Mouse (Mus musculus) heart, embryonic 12.5 days (tissue): ENCODE results near the gene Rpsa. TPM values are rescaled to one million over a fixed set of nuclear protein-coding genes. Genes with fewer than 3 reads are reported as not detected.

Source experiments
- ATAC-seq: fragments of 200-750 bp; cut with Nextera tagmentation; 2 replicates; pipeline ENCODE4 v1.8.0; 2017; ENCODE audit warnings: moderate TSS enrichment, moderate library complexity; ENCODE audit not compliant: insufficient number of reproducible peaks, low FRiP score
- H3K27ac ChIP-seq: fragments of 300-500 bp; sonication (generic); 2 replicates; pipeline ENCODE4 v1.5.1; 2016; ENCODE audit warnings: mild to moderate bottlenecking, moderate library complexity; ENCODE audit not compliant: poor library complexity, severe bottlenecking
- H3K27me3 ChIP-seq: fragments of 300-500 bp; sonication (generic); replicated peaks from 2 replicates; pipeline ENCODE4 v1.6.1; 2016; ENCODE audit warnings: mild to moderate bottlenecking, moderate library complexity
- H3K36me3 ChIP-seq: fragments of 300-500 bp; sonication (generic); 2 replicates; pipeline ENCODE4 v1.6.1; 2016; ENCODE audit warnings: mild to moderate bottlenecking, moderate library complexity
- H3K4me1 ChIP-seq: fragments of 300-500 bp; sonication (generic); replicated peaks from 2 replicates; pipeline ENCODE4 v1.6.1; 2016; ENCODE audit warnings: mild to moderate bottlenecking
- H3K4me2 ChIP-seq: fragments of 300-500 bp; sonication (generic); 2 replicates; pipeline ENCODE4 v1.6.1; 2016; ENCODE audit warnings: mild to moderate bottlenecking, moderate library complexity
- H3K4me3 ChIP-seq: fragments of 300-500 bp; sonication (generic); 2 replicates; pipeline ENCODE4 v1.5.1; 2016; ENCODE audit warnings: mild to moderate bottlenecking
- H3K9ac ChIP-seq: fragments of 300-500 bp; sonication (generic); 2 replicates; pipeline ENCODE4 v1.6.1; 2016; ENCODE audit warnings: mild to moderate bottlenecking, moderate library complexity
- H3K9me3 ChIP-seq: fragments of 300-500 bp; sonication (generic); replicated peaks from 2 replicates; pipeline ENCODE4 v1.6.1; 2016; ENCODE audit warnings: mild to moderate bottlenecking, moderate library complexity
- WGBS: fragments of 180-500 bp; shearing (Covaris S2); methylation state at CpG from one replicate; pipeline ENCODE4 v1.1.7; 2016; 5-methylcytosine and 5-hydroxymethylcytosine counted together
- polyA plus RNA-seq: library from polyadenylated mRNA; unstranded; fragments of >200 nt; fragmentation: Nextera tagmentation; extraction: Ambion mirVana; gene quantifications from 2 replicates; pipeline ENCODE4 v1.2.1, GENCODE M21; 2016

Gene Rpsa
- polyA plus RNA-seq, 1 experiment from 2014 or later, result 771 TPM

DNA sequence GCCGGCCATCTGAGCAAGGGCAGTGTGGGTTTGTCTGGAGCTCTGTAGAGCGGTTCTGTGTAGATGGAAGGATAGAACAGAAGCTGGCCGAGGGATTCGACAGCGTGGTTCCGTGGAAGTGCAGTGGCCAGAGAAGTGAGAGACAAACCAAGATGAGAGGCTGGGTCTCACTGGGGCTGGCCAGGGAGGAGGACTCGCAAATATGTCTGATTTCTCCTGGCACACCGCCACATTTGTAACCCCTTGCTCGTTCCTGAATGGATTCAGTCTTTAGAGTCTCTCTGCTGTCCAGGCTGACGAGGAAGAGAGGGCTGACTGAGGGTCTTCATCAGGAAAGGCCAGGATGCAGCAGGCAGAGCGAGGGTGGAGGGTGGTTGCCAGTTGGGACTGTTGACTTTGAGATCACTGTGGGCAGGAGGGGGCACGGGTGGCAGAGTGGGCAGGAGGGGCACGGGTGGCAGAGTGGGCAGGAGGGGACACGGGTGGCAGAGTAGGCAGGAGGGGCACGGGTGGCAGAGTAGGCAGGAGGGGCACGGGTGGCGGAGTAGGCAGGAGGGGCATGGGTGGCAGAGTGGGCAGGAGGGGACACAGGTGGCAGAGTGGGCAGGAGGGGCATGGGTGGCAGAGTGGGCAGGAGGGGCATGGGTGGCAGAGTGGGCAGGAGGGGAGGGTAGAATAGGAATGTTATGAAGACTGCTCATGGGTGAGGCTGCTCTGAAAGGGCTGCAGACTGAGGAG is 13.3 kb upstream of the Rpsa start:
- no peaks in the 10 kb centered on the region for H3K27me3 ChIP-seq
- no peak overlapping the region for H3K4me3 ChIP-seq
- 89% methylated on average over 17 of the region's 17 CpGs for WGBS
- no peaks in the 10 kb centered on the region for H3K9me3 ChIP-seq
- peaks cover 23% of the 10 kb centered on the region for H3K36me3 ChIP-seq
- peak overlapping the region; percentile 31 for H3K27ac ChIP-seq
- H3K9ac ChIP-seq, result no peak overlapping the region
- H3K4me1 ChIP-seq, result peaks cover 16% of the 10 kb centered on the region
- peak overlapping the region; percentile 24 for H3K4me2 ChIP-seq
- ATAC-seq, result no peak

DNA sequence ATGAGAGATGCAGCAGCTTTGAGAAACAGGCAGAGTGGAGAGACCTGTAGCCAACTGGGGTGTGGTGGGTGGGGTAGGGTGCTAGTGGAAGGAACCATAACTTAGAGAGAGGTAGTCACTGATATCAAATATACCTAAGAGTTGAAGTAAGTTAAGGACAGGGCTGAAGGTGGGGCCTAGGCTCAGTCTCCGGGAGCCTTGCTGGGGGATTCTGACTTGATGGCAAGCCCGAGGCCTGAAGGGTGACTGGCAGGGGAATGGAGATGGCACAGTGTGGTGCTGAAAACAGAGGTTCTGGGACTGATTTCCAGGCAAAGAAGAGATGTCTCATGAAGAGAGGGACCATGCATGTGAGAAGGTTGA is 12.7 kb upstream of the Rpsa start:
- ATAC-seq, result no peak
- no peaks in the 10 kb centered on the region for H3K9me3 ChIP-seq
- no peaks in the 10 kb centered on the region for H3K27me3 ChIP-seq
- WGBS, result 89% methylated on average over 2 of the region's 2 CpGs
- peaks cover 27% of the 10 kb centered on the region for H3K36me3 ChIP-seq
- H3K9ac ChIP-seq, result no peak overlapping the region
- peak overlapping the region; percentile 24 for H3K4me2 ChIP-seq
- H3K27ac ChIP-seq, result peak overlapping the region; percentile 31
- peak overlapping the region; percentile 1; the same call in 1 of the 2 replicates for H3K4me3 ChIP-seq
- H3K4me1 ChIP-seq, result peaks cover 16% of the 10 kb centered on the region

DNA sequence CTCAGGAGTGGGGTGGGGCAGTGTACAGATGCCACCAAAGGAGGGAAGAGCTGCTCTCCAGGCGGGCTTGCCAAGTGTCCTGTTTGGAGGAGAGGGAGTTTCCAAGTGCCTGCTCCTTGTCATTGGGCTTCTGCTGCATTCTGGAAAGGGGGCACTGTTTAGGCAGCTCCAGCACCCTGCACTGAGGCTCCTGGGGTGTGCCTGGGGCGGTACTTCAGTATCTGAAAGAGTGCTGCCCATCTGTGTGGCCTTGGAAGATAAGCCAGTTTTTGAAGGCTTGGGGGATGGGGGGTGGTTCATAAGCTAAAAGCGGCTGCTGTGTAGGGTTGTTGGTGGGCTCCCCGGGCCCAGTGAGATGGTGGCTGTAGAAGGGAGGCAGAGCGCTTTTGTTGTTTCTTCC is 11.9 kb upstream of the Rpsa start:
- H3K4me2 ChIP-seq, result peak overlapping the region; percentile 27
- H3K27ac ChIP-seq, result peak overlapping the region; percentile 74
- peaks cover 33% of the 10 kb centered on the region for H3K36me3 ChIP-seq
- peaks cover 16% of the 10 kb centered on the region for H3K4me1 ChIP-seq
- peak; percentile 86 for ATAC-seq
- no peak overlapping the region for H3K4me3 ChIP-seq
- WGBS, result 57% methylated on average over 5 of the region's 5 CpGs
- H3K9me3 ChIP-seq, result no peaks in the 10 kb centered on the region
- H3K27me3 ChIP-seq, result no peaks in the 10 kb centered on the region
- peak overlapping the region; percentile 18; the same call in 1 of the 2 replicates for H3K9ac ChIP-seq

DNA sequence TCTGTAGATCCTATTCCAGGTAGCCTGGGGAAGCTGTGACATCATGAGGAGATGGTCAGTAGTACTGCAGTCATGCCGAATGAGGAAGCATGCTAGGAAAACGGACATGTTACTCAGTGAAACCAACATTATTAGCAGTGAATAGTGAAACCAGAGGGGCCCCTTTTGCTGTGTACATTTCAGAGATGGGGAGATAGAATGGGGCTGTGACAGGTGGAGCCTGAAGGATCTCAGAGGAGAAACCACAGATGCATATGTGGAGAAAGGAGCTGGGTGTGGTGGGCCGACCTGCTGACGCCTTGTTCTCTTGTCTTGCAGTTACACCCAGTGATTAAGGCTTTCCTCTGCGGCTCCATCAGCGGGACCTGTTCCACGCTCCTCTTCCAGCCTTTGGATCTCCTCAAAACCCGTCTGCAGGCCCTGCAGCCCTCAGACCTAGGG is 11.3 kb upstream of the Rpsa start:
- H3K36me3 ChIP-seq, result peaks cover 39% of the 10 kb centered on the region
- ATAC-seq, result peak; percentile 75
- WGBS, result 70% methylated on average over 8 of the region's 8 CpGs
- peak overlapping the region; percentile 74 for H3K27ac ChIP-seq
- no peaks in the 10 kb centered on the region for H3K27me3 ChIP-seq
- H3K4me3 ChIP-seq, result 0 out of 2 replicates have a peak overlapping the region, but pooled peaks have one; percentile 2
- peaks cover 13% of the 10 kb centered on the region for H3K4me1 ChIP-seq
- peak overlapping the region; percentile 18; the same call in 1 of the 2 replicates for H3K9ac ChIP-seq
- H3K9me3 ChIP-seq, result no peaks in the 10 kb centered on the region
- H3K4me2 ChIP-seq, result peak overlapping the region; percentile 42; the same call in 1 of the 2 replicates

DNA sequence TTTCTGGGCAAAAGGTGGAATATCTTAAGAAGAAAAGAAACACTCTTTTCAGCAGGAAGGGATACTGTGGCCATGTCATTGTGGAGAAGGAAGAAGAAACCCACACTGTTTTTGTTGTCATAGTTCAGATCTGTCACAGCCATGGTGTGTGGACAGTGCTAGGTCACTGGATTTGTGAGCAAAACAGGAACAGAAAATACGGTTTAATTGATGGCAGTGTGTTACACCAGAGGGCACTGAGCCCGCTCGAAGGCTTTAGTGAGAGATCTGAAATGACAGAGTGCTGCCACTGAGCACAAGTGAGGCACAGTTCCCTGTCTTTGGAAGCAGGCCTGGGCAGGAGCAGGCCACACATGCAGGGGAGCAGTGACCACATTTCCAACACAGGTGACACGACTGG is 9.3 kb upstream of the Rpsa start:
- no peaks in the 10 kb centered on the region for H3K27me3 ChIP-seq
- 84% methylated on average over 4 of the region's 4 CpGs for WGBS
- H3K4me3 ChIP-seq, result no peak overlapping the region
- ATAC-seq, result no peak
- H3K9ac ChIP-seq, result no peak overlapping the region
- H3K4me1 ChIP-seq, result peaks cover 10% of the 10 kb centered on the region
- peaks cover 54% of the 10 kb centered on the region for H3K36me3 ChIP-seq
- peak overlapping the region; percentile 42; the same call in 1 of the 2 replicates for H3K4me2 ChIP-seq
- no peaks in the 10 kb centered on the region for H3K9me3 ChIP-seq
- 0 out of 2 replicates have a peak overlapping the region, but pooled peaks have one; percentile 16 for H3K27ac ChIP-seq

DNA sequence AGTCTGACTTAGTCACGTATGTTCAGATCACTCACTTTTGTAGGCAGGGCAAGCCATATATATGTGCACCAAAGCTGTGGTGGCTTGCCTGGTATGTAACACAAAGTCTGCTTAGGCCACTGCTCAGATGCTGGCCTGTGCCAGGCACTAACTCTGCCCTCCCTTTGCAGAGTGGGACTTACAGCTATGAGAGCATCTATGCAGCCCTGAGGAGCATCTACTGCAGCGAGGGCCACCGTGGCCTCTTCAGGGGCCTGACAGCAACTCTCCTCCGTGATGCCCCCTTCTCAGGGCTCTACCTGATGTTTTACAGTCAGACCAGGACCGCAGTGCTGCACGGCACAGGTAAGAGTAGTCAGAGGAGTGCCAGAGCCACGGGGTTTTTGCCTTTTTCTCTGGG is 7.0 kb upstream of the Rpsa start:
- H3K9me3 ChIP-seq, result no peaks in the 10 kb centered on the region
- no peaks in the 10 kb centered on the region for H3K27me3 ChIP-seq
- no peak overlapping the region for H3K9ac ChIP-seq
- no peak overlapping the region for H3K4me2 ChIP-seq
- no peak overlapping the region for H3K27ac ChIP-seq
- ATAC-seq, result no peak
- peaks cover 68% of the 10 kb centered on the region for H3K36me3 ChIP-seq
- WGBS, result 90% methylated on average over 7 of the region's 7 CpGs
- H3K4me1 ChIP-seq, result peaks cover 8% of the 10 kb centered on the region
- H3K4me3 ChIP-seq, result no peak overlapping the region

DNA sequence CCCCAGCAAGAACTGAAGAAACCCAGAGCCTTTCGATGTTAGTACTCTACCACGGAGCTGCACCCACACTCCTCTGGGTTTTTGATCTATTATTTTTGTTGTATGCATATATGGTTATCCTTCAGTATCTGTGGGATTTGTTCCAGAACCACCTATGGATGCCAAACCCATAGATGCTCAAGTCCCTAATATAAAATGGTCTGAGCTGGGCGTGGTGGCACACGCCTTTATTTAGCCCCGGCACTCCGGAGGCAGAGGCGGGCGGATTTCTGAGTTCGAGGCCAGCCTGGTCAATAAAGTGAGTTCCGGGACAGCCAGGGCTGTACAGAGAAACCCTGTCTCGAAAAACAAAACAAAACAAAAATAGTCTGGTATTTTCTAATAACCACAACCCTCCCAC is 621 bp upstream of the Rpsa start:
- Histone ChIP-seq H3K4me2 (peak overlapping the region; percentile 67), H3K9ac (peak overlapping the region; percentile 99; the same call in 1 of the 2 replicates), H3K4me3 (peak overlapping the region; percentile 76), H3K36me3 (peaks cover 59% of the 10 kb centered on the region), H3K9me3 (no peaks in the 10 kb centered on the region), H3K27ac (peak overlapping the region; percentile 83), H3K27me3 (no peaks in the 10 kb centered on the region), H3K4me1 (peaks cover 18% of the 10 kb centered on the region)
- ATAC-seq, result no peak
- 59% methylated on average over 11 of the region's 11 CpGs for WGBS

DNA sequence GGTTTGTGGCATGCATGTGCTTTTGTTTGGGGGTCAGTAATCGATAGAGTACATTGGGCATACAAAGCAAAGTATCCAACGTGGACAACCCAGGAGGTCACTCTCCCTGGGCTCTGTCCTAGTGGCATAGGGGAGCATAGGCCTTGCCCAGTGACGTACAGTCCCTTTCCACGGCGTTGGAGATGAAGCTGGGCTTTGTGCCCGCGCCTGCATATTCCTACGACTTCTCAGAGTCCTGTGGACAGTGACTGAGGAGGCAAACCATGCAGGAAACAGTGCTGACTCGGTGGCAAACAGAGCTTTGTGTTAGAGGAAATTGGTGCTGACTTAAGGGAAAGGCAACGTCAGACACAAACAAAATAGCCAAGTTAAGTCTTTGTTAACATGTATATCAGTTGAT is 1.8 kb downstream of the Rpsa start:
- H3K27ac ChIP-seq, result no peak overlapping the region

DNA sequence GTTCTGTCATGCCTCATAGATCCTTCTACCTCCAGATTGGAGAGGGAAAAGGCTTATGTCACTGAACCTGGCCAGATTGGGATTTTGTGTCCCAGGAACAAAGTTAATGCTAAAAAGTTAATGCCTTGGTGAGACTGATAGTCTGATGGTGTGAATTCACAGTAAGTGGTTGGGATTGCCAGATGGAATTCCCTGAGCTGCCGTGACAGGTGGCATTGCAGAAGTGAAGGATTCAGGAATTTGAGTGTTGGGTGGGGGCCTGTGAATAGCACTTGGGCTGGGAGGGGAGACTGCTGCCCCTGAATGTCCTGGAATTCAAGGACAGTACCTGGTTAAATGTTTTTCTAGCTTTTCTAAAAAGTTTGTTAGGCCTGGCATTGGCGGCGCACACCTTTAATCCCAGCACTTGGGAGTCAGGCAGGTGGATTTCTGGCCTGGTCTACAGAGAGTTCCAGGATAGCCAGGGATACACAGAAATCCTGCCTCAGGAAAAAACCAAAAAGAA is 4.3 kb downstream of the Rpsa start:
- Histone ChIP-seq H3K4me2 (no peak overlapping the region), H3K4me1 (peaks cover 17% of the 10 kb centered on the region), H3K9ac (no peak overlapping the region), H3K4me3 (no peak overlapping the region), H3K9me3 (no peaks in the 10 kb centered on the region), H3K36me3 (peaks cover 44% of the 10 kb centered on the region), H3K27ac (no peak overlapping the region), H3K27me3 (no peaks in the 10 kb centered on the region)
- WGBS, result 84% methylated on average over 3 of the region's 3 CpGs
- no peak for ATAC-seq

More for the DNA sequence above, 1.8 kb downstream of the Rpsa start:
- H3K4me2 ChIP-seq, result peak overlapping the region; percentile 86
- no peaks in the 10 kb centered on the region for H3K9me3 ChIP-seq
- H3K4me1 ChIP-seq, result peaks cover 18% of the 10 kb centered on the region
- no peaks in the 10 kb centered on the region for H3K27me3 ChIP-seq
- H3K36me3 ChIP-seq, result peaks cover 46% of the 10 kb centered on the region
- peak overlapping the region; percentile 76 for H3K4me3 ChIP-seq
- H3K9ac ChIP-seq, result peak overlapping the region; percentile 99
- ATAC-seq, result no peak
- 63% methylated on average over 10 of the region's 10 CpGs for WGBS

DNA sequence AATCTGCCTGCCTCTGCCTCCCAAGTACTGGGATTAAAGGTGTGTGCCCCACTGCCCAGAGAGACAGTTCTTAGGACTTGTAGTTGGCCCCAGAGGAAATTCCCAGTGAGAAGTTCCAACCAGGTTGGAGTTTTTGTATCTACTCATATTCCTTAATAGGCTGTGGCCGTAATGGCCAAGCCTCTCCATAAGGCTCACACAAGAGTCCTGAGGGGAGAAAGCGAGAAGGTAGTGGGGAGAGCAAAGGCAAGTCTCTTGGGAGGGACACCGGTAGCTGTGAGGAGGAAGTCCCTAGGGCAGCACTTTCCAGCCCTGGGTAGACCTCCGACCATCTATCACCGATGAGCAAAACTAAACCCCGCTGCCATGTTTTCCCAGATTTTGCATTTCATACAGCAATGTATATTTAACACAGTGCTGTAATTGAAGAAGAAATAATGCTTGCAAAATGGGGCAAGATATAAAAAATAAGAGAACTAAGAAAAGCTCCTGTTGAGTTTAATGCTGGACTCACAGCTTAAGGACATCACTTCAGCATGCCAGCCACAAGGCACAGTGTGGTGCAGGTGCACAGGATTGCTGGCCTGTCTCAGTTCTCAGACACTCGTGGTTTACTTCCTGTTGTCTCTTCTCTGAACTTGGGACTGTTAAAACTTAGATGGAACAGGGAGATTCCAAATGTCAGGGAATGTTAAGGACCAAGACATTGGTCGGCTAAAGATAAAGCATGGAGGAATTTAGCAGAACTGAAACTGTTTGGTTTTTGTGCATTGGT is 5.7 kb downstream of the Rpsa start:
- no peak for ATAC-seq
- H3K4me1 ChIP-seq, result peaks cover 15% of the 10 kb centered on the region
- peaks cover 44% of the 10 kb centered on the region for H3K36me3 ChIP-seq
- H3K4me2 ChIP-seq, result no peak overlapping the region
- no peak overlapping the region for H3K4me3 ChIP-seq
- H3K27me3 ChIP-seq, result no peaks in the 10 kb centered on the region
- 35% methylated on average over 8 of the region's 8 CpGs for WGBS
- H3K9ac ChIP-seq, result no peak overlapping the region
- no peaks in the 10 kb centered on the region for H3K9me3 ChIP-seq
- H3K27ac ChIP-seq, result no peak overlapping the region; the same call in 1 of the 2 replicates
